Mouse (Mus musculus): ENCODE measurements at regions not wholly inside any gene's neighbourhood (a gene's known extent, or its start where the extent isn't known, plus 50 kb on each side); places are given as distances from the start of the nearest gene placed in this dataset.

DNA sequence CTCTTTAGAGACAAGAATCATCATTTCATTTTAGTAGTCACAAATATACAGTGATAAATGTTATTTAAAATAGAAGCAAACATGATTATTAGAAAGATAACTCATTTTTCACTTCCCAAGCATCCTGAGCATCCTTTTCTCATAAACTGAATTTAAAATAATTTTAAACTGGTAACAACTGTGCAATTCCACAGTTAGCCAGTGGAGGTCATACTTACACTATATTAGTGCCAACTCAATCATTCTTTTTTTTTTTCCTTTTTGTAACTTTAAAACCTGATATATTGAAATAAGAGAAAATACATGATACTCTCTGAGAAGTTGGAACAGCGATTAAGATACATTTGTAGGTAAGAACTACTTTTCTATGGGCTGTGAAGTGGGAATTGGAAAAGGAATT, 113.2 kb upstream of the Gm17509 start:
- DNase-seq (ENCODE audit: low read depth, low spot score): peak; percentile 3

DNA sequence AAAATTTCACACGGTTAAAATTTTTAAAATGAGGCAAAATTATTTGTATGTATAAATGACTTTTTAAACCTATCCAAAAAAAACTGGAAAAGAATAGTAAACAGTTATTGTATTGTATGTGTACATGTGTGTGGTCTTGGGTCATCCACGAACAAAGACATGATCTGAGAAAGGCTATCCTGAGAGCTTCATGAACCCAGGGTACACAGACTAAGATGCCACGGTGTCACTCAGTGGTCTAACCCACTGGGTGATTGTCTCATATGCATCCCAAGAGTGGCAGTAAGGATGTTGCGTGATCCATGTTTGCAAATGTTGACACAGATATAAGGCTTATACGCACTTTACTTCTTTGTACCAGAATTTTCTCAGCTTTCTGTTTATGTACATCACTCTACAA, 113.7 kb upstream of the Gm17509 start:
- no peak for DNase-seq (ENCODE audit: low read depth, low spot score)

- no peak for DNase-seq (ENCODE audit: low read depth, low spot score)
These were observed 160.3 kb upstream of the Gm17509 start for GRCm38 (mm10) chr13:117381086-117381595.

- DNase-seq (ENCODE audit: low read depth, low spot score): no peak
These were observed 162.7 kb upstream of the Gm17509 start for GRCm38 (mm10) chr13:117383480-117384137.

DNA sequence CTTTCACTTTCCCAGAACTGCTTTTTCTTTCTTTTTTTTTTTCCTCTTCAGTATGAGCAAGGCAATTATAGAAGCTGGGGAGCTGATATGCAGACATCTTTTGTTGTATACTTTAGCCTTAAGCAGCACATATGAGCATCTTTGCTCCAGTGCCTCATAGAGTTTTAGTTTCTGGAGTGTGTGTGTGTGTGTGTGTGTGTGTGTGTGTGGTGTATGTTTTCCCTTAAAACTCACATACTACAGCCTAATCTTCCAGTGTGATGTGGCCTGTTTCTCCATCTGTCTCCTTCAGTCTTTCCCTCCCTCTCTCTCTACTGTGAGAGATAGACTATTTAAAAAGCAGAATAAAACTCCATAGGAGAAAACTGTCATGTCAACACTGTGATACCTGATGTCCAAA, 169.4 kb upstream of the Gm17509 start:
- no peak for DNase-seq (ENCODE audit: low read depth, low spot score)

GRCm38 (mm10) chr13:117393488-117393887, 172.6 kb upstream of the Gm17509 start:
- no peak for DNase-seq (ENCODE audit: low read depth, low spot score)

DNA sequence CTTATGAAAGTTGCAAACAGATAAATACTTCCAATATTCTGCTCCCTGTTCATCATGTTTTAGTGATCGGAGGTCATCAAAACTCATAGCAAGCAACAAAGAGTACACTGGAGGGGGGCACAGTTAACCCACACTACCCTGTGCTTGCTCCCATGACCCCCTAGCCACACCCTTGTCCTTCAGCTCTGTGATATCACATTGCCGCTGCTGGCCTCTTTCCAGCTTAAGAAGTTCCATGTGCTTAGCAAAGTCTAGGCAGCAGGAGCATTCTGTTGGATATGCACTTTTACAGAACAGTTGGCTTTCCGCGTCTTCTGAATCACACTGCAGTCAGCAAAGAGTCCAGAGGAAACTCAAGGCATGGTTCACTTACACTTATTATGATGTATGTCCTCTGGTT, 180.4 kb upstream of the Gm17509 start:
- no peak for DNase-seq (ENCODE audit: low read depth, low spot score)

GRCm38 (mm10) chr13:117409940-117410339, 189.1 kb upstream of the Gm17509 start:
- no peak for DNase-seq (ENCODE audit: low read depth, low spot score)

GRCm38 (mm10) chr13:117413616-117414015, 188.5 kb upstream of the Hcn1 start:
- no peak for DNase-seq (ENCODE audit: low read depth, low spot score)

DNA sequence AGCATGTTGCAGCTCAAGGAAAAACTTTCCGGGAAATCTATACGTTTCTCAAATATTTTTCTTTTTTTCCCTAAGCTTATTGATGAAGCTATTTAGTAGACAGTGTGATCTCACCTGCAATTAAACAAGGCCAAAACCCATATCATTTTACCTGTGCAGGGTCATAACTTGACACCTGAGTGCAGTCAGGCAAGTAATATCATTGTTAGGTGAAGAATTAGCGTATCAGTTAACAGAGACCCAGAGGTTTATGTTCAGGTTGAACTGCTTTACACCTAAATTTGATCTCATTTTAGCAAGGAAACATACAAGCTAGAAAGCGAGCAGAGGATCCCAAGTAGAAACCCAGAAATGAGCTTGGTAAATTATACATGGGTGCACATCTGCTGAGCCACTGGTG, 178.6 kb upstream of the Hcn1 start:
- DNase-seq (ENCODE audit: low read depth, low spot score): no peak

DNA sequence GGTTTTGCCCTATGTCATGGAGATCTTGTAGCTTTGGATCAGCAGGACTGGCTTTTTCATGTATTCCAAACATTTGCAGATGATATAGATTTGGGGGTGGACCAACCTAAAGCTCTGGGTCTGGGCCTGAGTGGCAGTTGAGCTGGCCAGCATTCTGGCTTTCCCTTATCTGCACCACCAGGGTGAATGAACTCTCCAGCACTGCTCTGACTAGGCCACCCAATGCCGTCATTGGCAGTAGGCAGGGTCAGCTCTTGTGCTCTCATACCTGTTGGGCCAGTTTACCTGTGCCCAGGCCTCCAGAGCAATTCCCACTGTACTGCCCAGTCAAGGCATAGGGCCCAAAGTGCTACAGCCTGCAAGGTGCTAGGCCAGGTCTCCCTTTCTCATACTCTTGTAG, 177.1 kb upstream of the Hcn1 start:
- no peak for DNase-seq (ENCODE audit: low read depth, low spot score)

DNA sequence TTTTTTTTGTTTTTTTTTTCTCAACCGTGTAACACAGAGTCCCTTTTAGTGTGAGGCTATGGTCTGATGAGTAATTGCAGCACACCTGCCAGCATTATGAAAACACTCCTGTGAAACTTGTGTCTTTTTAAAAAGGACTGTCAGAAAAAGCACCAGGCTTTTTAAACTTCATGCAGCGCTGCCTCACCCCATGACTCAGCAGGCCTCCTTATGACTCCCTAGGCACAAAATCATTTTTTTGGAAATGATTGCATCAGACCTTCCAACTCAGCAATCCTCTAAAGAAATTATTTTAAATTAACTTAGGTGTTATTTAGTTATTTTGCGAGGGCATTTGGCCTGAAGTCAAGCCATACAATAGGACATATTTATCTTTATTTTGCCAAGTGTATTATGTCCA, 134.7 kb upstream of the Hcn1 start:
- DNase-seq (ENCODE audit: low read depth, low spot score): no peak

DNA sequence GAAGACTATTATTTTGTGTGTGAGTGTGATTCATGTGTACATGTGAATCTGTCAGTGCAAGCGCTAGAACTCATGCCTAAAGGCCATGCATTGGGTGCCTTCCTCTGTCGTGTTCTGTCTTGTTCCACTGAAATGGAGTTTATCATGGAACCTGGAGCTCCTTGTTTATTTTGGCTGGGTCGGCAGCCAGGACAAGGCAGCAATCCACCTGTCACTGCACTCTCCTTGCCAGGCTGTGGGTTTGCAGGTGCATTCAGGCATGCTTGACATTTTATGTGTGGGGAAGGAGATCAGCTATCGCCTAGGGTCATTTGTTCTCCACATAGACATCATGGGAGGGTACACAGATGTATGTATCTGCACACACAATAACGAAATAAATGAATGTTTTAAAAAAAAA, 129.4 kb upstream of the Hcn1 start:
- DNase-seq (ENCODE audit: low read depth, low spot score): no peak

DNA sequence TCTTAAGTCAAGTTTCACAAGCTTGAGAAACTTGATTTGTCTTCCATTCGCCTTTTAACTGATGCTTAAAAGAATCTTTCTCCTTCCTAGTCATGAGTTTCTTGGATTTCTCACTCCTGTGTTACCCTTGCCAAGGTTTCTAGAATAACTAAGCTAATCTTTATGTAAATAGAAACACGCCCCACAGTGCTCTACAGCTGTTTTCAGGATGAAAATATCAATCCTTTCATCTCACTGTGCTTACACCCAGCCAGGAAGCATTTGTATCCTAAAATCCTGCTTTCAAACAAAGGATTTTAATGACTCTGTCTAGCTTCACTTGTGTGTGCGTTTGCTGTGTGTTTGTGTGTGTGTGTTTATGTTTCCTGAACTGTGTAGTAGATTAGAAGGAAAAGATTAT, 119.5 kb upstream of the Hcn1 start:
- DNase-seq (ENCODE audit: low read depth, low spot score): no peak

DNA sequence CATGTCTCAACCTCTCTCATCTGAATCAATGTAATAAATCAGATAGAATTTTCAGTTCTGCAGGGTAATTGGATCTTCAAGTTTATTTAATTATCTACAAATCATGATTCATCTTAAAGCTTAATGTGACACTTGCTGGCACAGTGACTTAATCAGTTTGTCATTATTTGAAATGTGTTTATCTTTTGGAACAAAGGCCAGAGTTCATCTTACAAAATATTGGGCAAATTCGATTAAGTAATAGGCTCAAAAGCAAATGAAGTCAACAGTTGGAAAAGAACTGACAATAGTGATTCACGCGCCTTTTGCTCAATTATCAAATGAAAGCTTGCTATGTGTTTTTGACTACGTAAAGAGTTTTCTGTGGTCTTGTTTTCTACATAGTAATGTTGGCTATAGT, 93.4 kb upstream of the Hcn1 start:
- no peak for DNase-seq (ENCODE audit: low read depth, low spot score)

GRCm38 (mm10) chr13:117550108-117550507, 52.0 kb upstream of the Hcn1 start:
- peak; percentile 42 for DNase-seq (ENCODE audit: low read depth, low spot score)

Data from brain, embryonic 18.5 days (tissue).